Mouse (Mus musculus) liver, adult 2 months (tissue): ENCODE measurements around the gene Dido1. TPM values are rescaled to one million over a fixed set of nuclear protein-coding genes. Genes with fewer than 3 reads are reported as not detected.

ENCODE experiments used
- DNase-seq: peaks from one replicate; pipeline ENCODE4 v3.0.0-alpha.2; 2011; ENCODE audit warnings: low read depth, low spot score; ENCODE audit errors: extremely low read depth
- H3K27ac ChIP-seq: fragments of 200-500 bp; replicated peaks from 2 replicates; pipeline ENCODE4 v1.5.1; 2012; ENCODE audit warnings: low read depth, mild to moderate bottlenecking, control low read depth, inconsistent platforms, low read length; ENCODE audit not compliant: insufficient read depth
- H3K27me3 ChIP-seq: fragments of 200-500 bp; 2 replicates; pipeline ENCODE4 v1.6.1; 2012; ENCODE audit warnings: mild to moderate bottlenecking, moderate library complexity, low read length, inconsistent platforms; ENCODE audit not compliant: control insufficient read depth, insufficient read depth
- H3K36me3 ChIP-seq: fragments of 200-500 bp; 2 replicates; pipeline ENCODE4 v1.6.1; 2012; ENCODE audit warnings: low read length, inconsistent platforms; ENCODE audit not compliant: control insufficient read depth, insufficient read depth
- H3K4me1 ChIP-seq: fragments of 200-500 bp; 2 replicates; pipeline ENCODE4 v1.6.1; 2011; ENCODE audit warnings: low read length; ENCODE audit not compliant: control insufficient read depth, insufficient read depth
- H3K4me3 ChIP-seq: fragments of 200-500 bp; 2 replicates; pipeline ENCODE4 v1.5.1; 2011; ENCODE audit warnings: low read depth, mild to moderate bottlenecking, control low read depth, low read length, moderate library complexity; ENCODE audit not compliant: insufficient read depth
- H3K79me2 ChIP-seq: fragments of 200-500 bp; 2 replicates; pipeline ENCODE4 v1.6.1; 2012; ENCODE audit warnings: inconsistent platforms, mild to moderate bottlenecking, low read length, moderate library complexity; ENCODE audit not compliant: control insufficient read depth, insufficient read depth
- H3K9ac ChIP-seq: fragments of 200-500 bp; 2 replicates; pipeline ENCODE4 v1.6.1; 2012; ENCODE audit warnings: low read depth, mild to moderate bottlenecking, control low read depth, inconsistent platforms, low read length
- CTCF ChIP-seq: fragments of 200-500 bp; IDR thresholded peaks from 2 replicates; pipeline ENCODE4 v1.5.1; 2011; ENCODE audit warnings: low read depth, low read length, control low read depth
- POLR2A ChIP-seq: fragments of 200-500 bp; IDR thresholded peaks from 2 replicates; pipeline ENCODE4 v1.6.1; 2011; ENCODE audit warnings: low read length, control low read depth; ENCODE audit not compliant: insufficient read depth; ENCODE audit errors: extremely low read depth
- WGBS: fragments of 180-500 bp; shearing (Covaris S2); methylation state at CpG from one replicate; pipeline ENCODE4 v1.1.7; 2018; 5-methylcytosine and 5-hydroxymethylcytosine counted together
- polyA plus RNA-seq: library from polyadenylated mRNA; depleted of rRNA; stranded (reverse); fragments of >200 nt; gene quantifications from 2 replicates; pipeline ENCODE4 v1.2.3, GENCODE M21; 2012
- total RNA-seq: library from RNA; depleted of rRNA; stranded (reverse); fragments of >200 nt; gene quantifications from 2 replicates; pipeline ENCODE4 v1.2.3, GENCODE M21; 2014

Dido1 gene
- total and polyA plus RNA-seq, 2 experiments = 10.0 to 27.1 TPM

GRCm38 (mm10) chr2:180689841-180690240 is 20.0 kb downstream of the Dido1 start:
- H3K79me2 ChIP-seq = peaks cover 25% of the 10 kb centered on the region
- no peak overlapping the region for H3K4me3 ChIP-seq
- H3K27me3 ChIP-seq = no peaks in the 10 kb centered on the region
- H3K27ac ChIP-seq = no peak overlapping the region
- DNase-seq = no peak
- H3K9ac ChIP-seq = no peak overlapping the region
- H3K4me1 ChIP-seq = peaks cover 5% of the 10 kb centered on the region; the same call in 1 of the 2 replicates
- peaks cover 55% of the 10 kb centered on the region for H3K36me3 ChIP-seq
- TF ChIP-seq CTCF = no peak
- no peak for TF ChIP-seq POLR2A
- 66% methylated on average over 5 of the region's 5 CpGs for WGBS

DNA sequence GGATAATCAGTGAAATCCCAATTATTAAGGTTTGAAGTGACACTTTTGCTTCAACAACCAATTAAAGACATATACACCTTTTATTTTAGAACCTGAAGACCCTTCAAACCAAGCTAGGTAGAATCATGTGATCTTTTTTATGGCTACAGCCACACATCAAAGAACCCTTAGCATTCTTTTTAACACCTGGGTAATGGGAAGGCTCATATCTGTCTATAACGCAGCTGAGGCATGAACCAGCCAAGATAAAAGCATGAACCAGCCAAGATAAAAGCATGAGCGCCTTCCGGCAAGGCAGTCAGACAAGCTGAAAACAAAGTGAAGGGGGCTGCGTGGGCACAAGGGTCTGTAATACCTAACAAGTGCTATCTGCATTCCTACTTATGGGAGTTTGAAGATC is 25.8 kb downstream of the Dido1 start:
- WGBS = 93% methylated on average over 4 of the region's 4 CpGs

GRCm38 (mm10) chr2:180683524-180683923 is 26.3 kb downstream of the Dido1 start:
- Histone ChIP-seq H3K36me3 (peaks cover 65% of the 10 kb centered on the region), H3K27me3 (no peaks in the 10 kb centered on the region), H3K79me2 (no peaks in the 10 kb centered on the region), H3K27ac (no peak overlapping the region), H3K4me3 (no peak overlapping the region), H3K4me1 (peaks cover 4% of the 10 kb centered on the region; the same call in 1 of the 2 replicates), H3K9ac (no peak overlapping the region)
- WGBS = 83% methylated on average over 2 of the region's 2 CpGs
- no peak for TF ChIP-seq POLR2A
- no peak for TF ChIP-seq CTCF
- DNase-seq = no peak

More for the DNA sequence above, 25.8 kb downstream of the Dido1 start:
- Histone ChIP-seq H3K4me3 (no peak overlapping the region), H3K27ac (no peak overlapping the region), H3K9ac (no peak overlapping the region), H3K4me1 (0 out of 2 replicates have a peak, but pooled peaks cover 1% of the 10 kb centered on the region), H3K79me2 (no peaks in the 10 kb centered on the region), H3K36me3 (peaks cover 69% of the 10 kb centered on the region), H3K27me3 (no peaks in the 10 kb centered on the region)
- TF ChIP-seq CTCF (no peak), POLR2A (no peak)
- no peak for DNase-seq

DNA sequence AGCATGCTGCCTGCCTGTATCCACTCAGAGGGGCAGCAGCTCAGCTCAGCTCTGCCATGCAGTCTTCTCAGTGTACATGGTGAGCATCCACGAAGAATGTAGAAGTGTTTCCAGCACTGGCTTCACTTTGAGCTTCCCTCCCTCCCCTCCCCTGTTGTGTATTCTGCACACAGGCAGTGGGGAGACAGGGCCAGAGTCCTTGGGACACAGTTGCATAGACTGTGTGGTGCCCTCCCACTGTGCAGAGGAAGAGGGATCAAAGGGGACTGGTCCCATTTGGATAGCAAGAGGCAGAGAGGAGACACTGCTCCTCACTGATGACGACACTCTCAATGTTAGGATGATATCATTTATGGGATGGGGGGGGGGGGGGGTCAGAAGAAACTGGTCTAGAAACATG is 28.6 kb downstream of the Dido1 start:
- no peak overlapping the region for H3K9ac ChIP-seq
- peaks cover 9% of the 10 kb centered on the region for H3K4me1 ChIP-seq
- TF ChIP-seq POLR2A = no peak
- no peak for TF ChIP-seq CTCF
- no peak overlapping the region for H3K27ac ChIP-seq
- no peak for DNase-seq
- H3K79me2 ChIP-seq = no peaks in the 10 kb centered on the region
- peaks cover 48% of the 10 kb centered on the region for H3K36me3 ChIP-seq
- no peak overlapping the region for H3K4me3 ChIP-seq
- WGBS = 31% methylated on average over 2 of the region's 2 CpGs
- H3K27me3 ChIP-seq = no peaks in the 10 kb centered on the region

DNA sequence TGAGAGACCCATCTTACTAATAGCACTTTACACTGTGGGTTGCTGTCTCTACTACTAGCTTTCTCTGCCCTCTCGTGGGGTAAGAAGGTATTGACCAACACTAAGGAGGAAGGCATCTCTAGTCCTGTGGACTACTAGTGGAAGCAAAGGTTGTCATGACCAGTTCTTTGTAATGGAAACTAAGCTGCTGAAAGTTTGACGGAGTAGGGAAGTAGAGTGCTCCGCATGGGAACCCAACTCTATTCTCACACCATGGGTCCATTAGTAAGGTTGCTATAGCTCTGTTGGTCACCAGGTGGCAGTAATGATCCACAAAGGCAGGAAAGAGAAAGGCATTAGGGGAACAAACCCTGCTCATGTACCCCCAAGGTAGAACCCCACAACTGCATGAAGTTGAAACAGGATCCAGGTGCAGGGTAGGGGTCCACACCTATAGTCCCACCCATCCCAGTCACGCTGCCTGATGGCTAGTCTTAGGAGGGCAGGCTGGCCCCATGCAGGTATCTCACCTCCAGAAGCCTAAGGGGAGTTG is 31.1 kb downstream of the Dido1 start:
- Histone ChIP-seq H3K27me3 (no peaks in the 10 kb centered on the region), H3K79me2 (no peaks in the 10 kb centered on the region), H3K4me3 (no peak overlapping the region), H3K9ac (no peak overlapping the region), H3K4me1 (peaks cover 9% of the 10 kb centered on the region), H3K27ac (no peak overlapping the region), H3K36me3 (peaks cover 37% of the 10 kb centered on the region)
- no peak for TF ChIP-seq POLR2A
- peak; percentile 42 for TF ChIP-seq CTCF
- 8% methylated on average over 4 of the region's 4 CpGs for WGBS
- peak; percentile 54 for DNase-seq

GRCm38 (mm10) chr2:180676706-180677105 is 33.1 kb downstream of the Dido1 start:
- Histone ChIP-seq H3K27ac (no peak overlapping the region), H3K4me1 (peaks cover 9% of the 10 kb centered on the region), H3K4me3 (no peak overlapping the region), H3K9ac (no peak overlapping the region), H3K79me2 (no peaks in the 10 kb centered on the region), H3K27me3 (no peaks in the 10 kb centered on the region), H3K36me3 (peaks cover 38% of the 10 kb centered on the region)
- TF ChIP-seq CTCF = no peak
- TF ChIP-seq POLR2A = no peak
- DNase-seq = peak; percentile 80
- 23% methylated on average over 2 of the region's 2 CpGs for WGBS
